Mouse (Mus musculus): ENCODE data around the gene Lgals7.

The Lgals7 gene

GRCm38 (mm10) chr7:28863540-28863939 lies at the start of gene Lgals7:
Gene Lgals7, plus strand, starts transcription at chr7:28863853.
- no peak for DNase-seq (ENCODE audit: low read depth in 1 of 2, low spot score in 2 of 2)

GRCm38 (mm10) chr7:28814306-28815034 lies 49.2 kb upstream of the Lgals7 start:
- DNase-seq (ENCODE audit: low read depth in 1 of 2, low spot score in 2 of 2) = no peak

GRCm38 (mm10) chr7:28815230-28815629 lies 48.4 kb upstream of the Lgals7 start:
- no peak for DNase-seq (ENCODE audit: low read depth in 1 of 2, low spot score in 2 of 2)

GRCm38 (mm10) chr7:28816201-28816600 lies 47.5 kb upstream of the Lgals7 start:
- no peak for DNase-seq (ENCODE audit: low read depth in 1 of 2, low spot score in 2 of 2)

- no peak for DNase-seq (ENCODE audit: low read depth in 1 of 2, low spot score in 2 of 2)
Observed at GRCm38 (mm10) chr7:28816920-28817319, 46.7 kb upstream of the Lgals7 start.

- DNase-seq (ENCODE audit: low read depth in 1 of 2, low spot score in 2 of 2) = no peak
Observed at GRCm38 (mm10) chr7:28817524-28817923, 46.1 kb upstream of the Lgals7 start.

- DNase-seq (ENCODE audit: low read depth in 1 of 2, low spot score in 2 of 2) = no peak
Observed at GRCm38 (mm10) chr7:28817957-28818356, 45.7 kb upstream of the Lgals7 start.

GRCm38 (mm10) chr7:28818436-28818835 lies 45.2 kb upstream of the Lgals7 start:
- no peak for DNase-seq (ENCODE audit: low read depth in 1 of 2, low spot score in 2 of 2)

- DNase-seq (ENCODE audit: low read depth in 1 of 2, low spot score in 2 of 2) = no peak
Observed at GRCm38 (mm10) chr7:28818861-28819452, 44.7 kb upstream of the Lgals7 start.

- DNase-seq (ENCODE audit: low read depth in 1 of 2, low spot score in 2 of 2) = no peak
Observed at GRCm38 (mm10) chr7:28819571-28819970, 44.1 kb upstream of the Lgals7 start.

GRCm38 (mm10) chr7:28820358-28821260 lies 43.0 kb upstream of the Lgals7 start:
- no peak for DNase-seq (ENCODE audit: low read depth in 1 of 2, low spot score in 2 of 2)

GRCm38 (mm10) chr7:28821261-28821831 lies 42.3 kb upstream of the Lgals7 start:
- DNase-seq (ENCODE audit: low read depth in 1 of 2, low spot score in 2 of 2) = no peak

- no peak for DNase-seq (ENCODE audit: low read depth in 1 of 2, low spot score in 2 of 2)
Observed at GRCm38 (mm10) chr7:28822556-28822955, 41.1 kb upstream of the Lgals7 start.

GRCm38 (mm10) chr7:28822993-28823903 lies 40.4 kb upstream of the Lgals7 start:
- DNase-seq (ENCODE audit: low read depth in 1 of 2, low spot score in 2 of 2) = no peak

- no peak for DNase-seq (ENCODE audit: low read depth in 1 of 2, low spot score in 2 of 2)
Observed at GRCm38 (mm10) chr7:28823932-28824331, 39.7 kb upstream of the Lgals7 start.

- peak; percentile 61 to 84 for DNase-seq (ENCODE audit: low read depth in 1 of 2, low spot score in 2 of 2)
Observed at GRCm38 (mm10) chr7:28824941-28825685, 38.5 kb upstream of the Lgals7 start, which contains the start of gene Ech1. Gene Ech1, plus strand, starts transcription at chr7:28825217.

GRCm38 (mm10) chr7:28825686-28826401 lies 37.8 kb upstream of the Lgals7 start:
- DNase-seq (ENCODE audit: low read depth in 1 of 2, low spot score in 2 of 2) = no peak

- no peak for DNase-seq (ENCODE audit: low read depth in 1 of 2, low spot score in 2 of 2)
Observed at GRCm38 (mm10) chr7:28826402-28826772, 37.3 kb upstream of the Lgals7 start.

GRCm38 (mm10) chr7:28827338-28827737 lies 36.3 kb upstream of the Lgals7 start:
- DNase-seq (ENCODE audit: low read depth in 1 of 2, low spot score in 2 of 2) = no peak
